Mouse (Mus musculus) embryonic facial prominence, embryonic 11.5 days (tissue): ENCODE results near the gene Sgf29. TPM values are rescaled to one million over a fixed set of nuclear protein-coding genes. Genes with fewer than 3 reads are reported as not detected.

Experiments used
- ATAC-seq: fragments of 200-750 bp; cut with Nextera tagmentation; replicated peaks from 2 replicates; pipeline ENCODE4 v1.8.0; 2017; ENCODE audit warnings: low read depth; ENCODE audit not compliant: insufficient number of reproducible peaks, low FRiP score, low TSS enrichment
- DNase-seq: peaks from one replicate; pipeline ENCODE4 v3.0.0-alpha.2; 2015; ENCODE audit warnings: low spot score
- H3K27ac ChIP-seq: fragments of 300-500 bp; sonication (generic); replicated peaks from 2 replicates; pipeline ENCODE4 v1.5.1; 2014; ENCODE audit warnings: mild to moderate bottlenecking, low read depth, low read length, control low read depth
- H3K27me3 ChIP-seq: fragments of 300-500 bp; sonication (generic); 2 replicates; pipeline ENCODE4 v1.6.1; 2014; ENCODE audit warnings: mild to moderate bottlenecking, low read length, moderate library complexity, mixed read lengths; ENCODE audit not compliant: control insufficient read depth, insufficient read depth
- H3K36me3 ChIP-seq: fragments of 300-500 bp; sonication (generic); replicated peaks from 2 replicates; pipeline ENCODE4 v1.6.1; 2014; ENCODE audit warnings: low read depth, mild to moderate bottlenecking, low read length, moderate library complexity, mixed read lengths; ENCODE audit not compliant: control insufficient read depth, insufficient read depth
- H3K4me1 ChIP-seq: fragments of 300-500 bp; sonication (generic); 2 replicates; pipeline ENCODE4 v1.6.1; 2014; ENCODE audit warnings: low read length, mixed read lengths; ENCODE audit not compliant: control insufficient read depth, insufficient read depth
- H3K4me2 ChIP-seq: fragments of 300-500 bp; sonication (generic); 2 replicates; pipeline ENCODE4 v1.6.1; 2014; ENCODE audit warnings: low read depth, mild to moderate bottlenecking, control low read depth, low read length, moderate library complexity
- H3K4me3 ChIP-seq: fragments of 300-500 bp; sonication (generic); 2 replicates; pipeline ENCODE4 v1.5.1; 2014; ENCODE audit warnings: low read depth, low read length, control low read depth
- H3K9ac ChIP-seq: fragments of 300-500 bp; sonication (generic); replicated peaks from 2 replicates; pipeline ENCODE4 v1.6.1; 2014; ENCODE audit warnings: mild to moderate bottlenecking, control low read depth, low read length
- H3K9me3 ChIP-seq: fragments of 300-500 bp; sonication (generic); replicated peaks from 2 replicates; pipeline ENCODE4 v1.6.1; 2016; ENCODE audit warnings: mild to moderate bottlenecking, low read length, inconsistent platforms, mixed read lengths; ENCODE audit not compliant: control insufficient read depth
- WGBS: fragments of 180-500 bp; shearing (Covaris S2); extraction: QIAGEN DNeasy Blood & Tissue Kit; methylation state at CpG from one replicate; pipeline ENCODE4 v1.1.7; 2014; 5-methylcytosine and 5-hydroxymethylcytosine counted together
- polyA plus RNA-seq: library from polyadenylated mRNA; unstranded; fragments of >200 nt; fragmentation: Nextera tagmentation; extraction: Ambion mirVana; gene quantifications from 2 replicates; pipeline ENCODE4 v1.2.1, GENCODE M21; 2014

Sgf29 gene
- polyA plus RNA-seq, 1 experiment from 2014 or later: 53.7 TPM

DNA sequence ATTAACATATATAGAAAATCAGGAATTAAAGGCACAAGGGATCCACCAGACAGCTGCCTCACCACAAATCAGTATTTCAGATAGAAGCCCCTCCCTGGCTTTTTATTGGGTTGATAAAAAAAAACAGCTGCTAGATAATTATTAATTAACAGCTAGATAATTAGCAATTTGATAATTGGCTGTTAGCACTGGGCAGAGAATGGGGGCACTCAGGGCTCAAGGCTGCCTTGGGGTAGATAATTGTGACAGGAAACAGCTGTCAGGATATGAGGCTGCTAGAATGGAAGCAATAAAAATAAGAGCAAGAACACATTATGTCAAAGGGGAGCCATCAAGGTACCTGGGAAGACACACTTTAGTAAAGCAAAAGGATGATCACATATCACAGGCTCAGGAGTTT lies 4.2 kb upstream of the Sgf29 start:
- Histone ChIP-seq H3K9me3 (no peaks in the 10 kb centered on the region), H3K27me3 (no peaks in the 10 kb centered on the region), H3K36me3 (no peaks in the 10 kb centered on the region)

DNA sequence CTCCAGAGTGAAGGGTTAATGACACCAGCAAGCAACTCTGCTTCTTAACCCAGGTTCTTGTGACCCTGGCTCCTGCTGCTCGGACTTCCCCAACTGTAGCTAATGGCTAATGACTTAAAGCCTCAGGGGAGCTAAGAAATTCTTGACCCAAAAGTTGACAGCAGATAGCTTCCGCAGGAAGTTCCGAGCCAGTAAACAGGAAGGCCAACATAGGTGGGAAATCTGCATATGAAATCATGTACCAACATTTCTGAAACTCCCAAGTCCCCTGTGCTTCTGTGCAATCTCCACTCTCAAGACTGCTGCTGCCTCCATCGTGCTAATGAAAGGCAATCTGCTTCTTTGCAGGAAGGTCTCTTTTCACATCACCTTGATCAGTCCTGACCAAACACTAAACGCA lies 3.4 kb upstream of the Sgf29 start:
- Histone ChIP-seq H3K27ac (no peak overlapping the region), H3K9ac (no peak overlapping the region), H3K4me3 (no peak overlapping the region), H3K36me3 (no peaks in the 10 kb centered on the region), H3K9me3 (no peaks in the 10 kb centered on the region), H3K4me1 (no peaks in the 10 kb centered on the region), H3K4me2 (no peak overlapping the region), H3K27me3 (no peaks in the 10 kb centered on the region)
- 34% methylated on average over 5 of the region's 5 CpGs for WGBS
- no peak for ATAC-seq
- no peak for DNase-seq

More for the DNA sequence above, 4.2 kb upstream of the Sgf29 start:
- H3K27ac ChIP-seq: no peak overlapping the region
- no peak overlapping the region for H3K4me3 ChIP-seq
- H3K9ac ChIP-seq: no peak overlapping the region
- ATAC-seq: no peak
- no peak for DNase-seq
- H3K4me1 ChIP-seq: no peaks in the 10 kb centered on the region
- no peak overlapping the region for H3K4me2 ChIP-seq

DNA sequence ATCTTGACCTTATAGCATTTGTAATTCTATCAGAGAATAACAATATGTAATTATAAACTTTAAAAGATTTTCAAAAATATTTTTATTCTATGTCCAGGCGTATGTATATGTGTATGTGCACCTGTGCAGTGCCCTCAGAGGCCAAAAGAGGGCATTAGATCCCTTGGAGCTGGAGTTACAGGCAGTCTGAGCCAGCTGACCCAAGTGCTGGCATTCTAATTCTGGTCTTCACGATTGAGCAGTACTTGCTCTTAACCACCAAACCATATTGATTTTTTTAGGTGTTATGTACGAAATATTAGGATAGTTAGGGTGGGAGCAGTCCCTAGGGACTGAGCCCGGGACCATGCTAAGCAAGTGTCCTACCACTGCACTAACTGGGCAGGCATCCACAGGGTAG lies 623 bp upstream of the Sgf29 start:
- H3K27me3 ChIP-seq: no peaks in the 10 kb centered on the region
- no peak overlapping the region for H3K4me2 ChIP-seq
- no peaks in the 10 kb centered on the region for H3K36me3 ChIP-seq
- DNase-seq (no peak), ATAC-seq (no peak)
- no peak overlapping the region for H3K9ac ChIP-seq
- WGBS: 81% methylated on average over 4 of the region's 4 CpGs
- no peaks in the 10 kb centered on the region for H3K4me1 ChIP-seq
- H3K27ac ChIP-seq: no peak overlapping the region
- H3K9me3 ChIP-seq: no peaks in the 10 kb centered on the region
- 0 out of 2 replicates have a peak overlapping the region, but pooled peaks have one; percentile 63 for H3K4me3 ChIP-seq

DNA sequence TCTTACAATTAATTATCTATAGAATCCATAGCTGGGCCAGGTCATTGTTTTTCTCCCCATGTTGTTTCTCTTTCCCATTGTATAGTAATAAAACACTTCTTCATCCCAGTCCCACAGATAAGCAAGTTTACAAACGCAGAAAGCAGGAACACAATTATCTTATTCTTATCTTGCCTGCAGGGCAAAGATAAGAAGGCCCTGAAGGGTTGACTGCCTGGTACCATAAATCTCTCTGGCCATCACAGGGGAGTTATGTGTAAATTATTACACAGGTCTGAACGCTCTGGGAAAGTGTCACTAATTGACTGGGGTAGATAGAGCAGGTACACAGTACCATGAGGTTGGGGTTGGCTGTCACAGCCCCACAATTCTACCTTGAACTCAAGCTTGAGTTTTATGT lies 1.7 kb downstream of the Sgf29 start:
- WGBS: 88% methylated on average over 2 of the region's 2 CpGs
- H3K4me3 ChIP-seq: no peak overlapping the region
- no peak for DNase-seq
- H3K27me3 ChIP-seq: no peaks in the 10 kb centered on the region
- no peaks in the 10 kb centered on the region for H3K4me1 ChIP-seq
- H3K36me3 ChIP-seq: no peaks in the 10 kb centered on the region
- no peak overlapping the region for H3K27ac ChIP-seq
- H3K9ac ChIP-seq: no peak overlapping the region
- H3K4me2 ChIP-seq: no peak overlapping the region
- H3K9me3 ChIP-seq: no peaks in the 10 kb centered on the region
- ATAC-seq: no peak

DNA sequence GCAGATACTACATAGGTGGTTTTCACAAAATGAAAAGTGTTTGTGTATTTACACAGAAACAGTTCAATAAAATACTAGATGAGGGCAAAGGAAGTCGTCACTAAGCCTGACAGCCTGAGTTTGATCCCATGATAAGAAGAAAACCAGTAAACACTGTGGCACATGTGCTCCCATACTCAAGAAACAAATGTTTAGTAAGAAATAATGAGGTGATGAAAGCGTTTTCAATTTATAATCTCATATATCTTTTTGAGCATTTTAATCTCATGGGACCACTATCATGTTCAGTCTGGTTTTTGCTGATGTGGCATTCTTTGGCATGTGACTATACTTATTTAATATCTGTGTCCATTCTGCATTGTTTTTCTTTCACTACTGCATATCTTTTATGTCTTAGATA lies 4.9 kb downstream of the Sgf29 start:
- ATAC-seq (no peak), DNase-seq (no peak)
- Histone ChIP-seq H3K9me3 (no peaks in the 10 kb centered on the region), H3K4me1 (no peaks in the 10 kb centered on the region), H3K27ac (no peak overlapping the region), H3K4me2 (no peak overlapping the region), H3K27me3 (no peaks in the 10 kb centered on the region), H3K9ac (no peak overlapping the region), H3K36me3 (no peaks in the 10 kb centered on the region), H3K4me3 (no peak overlapping the region)
- 86% methylated on average over 2 of the region's 2 CpGs for WGBS

DNA sequence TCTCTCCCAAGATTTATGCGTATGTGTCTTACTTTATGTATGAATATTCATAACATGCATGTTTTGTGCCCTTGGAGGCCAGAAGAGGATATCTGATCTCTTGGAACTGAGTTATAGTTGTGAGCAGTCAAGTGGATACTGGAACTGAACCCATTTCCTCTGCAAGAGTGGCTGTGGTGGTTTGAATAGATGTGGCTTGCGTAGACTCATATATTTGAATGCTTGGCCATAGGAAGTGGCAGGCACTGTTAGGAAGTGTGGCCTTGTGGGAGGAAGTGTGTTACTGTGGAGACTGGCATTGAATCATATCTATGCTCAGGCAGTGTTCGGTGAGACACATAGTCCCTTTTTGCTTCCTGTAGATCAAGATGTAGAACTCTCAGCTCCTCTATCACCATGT lies 6.6 kb downstream of the Sgf29 start:
- H3K4me2 ChIP-seq: no peak overlapping the region
- DNase-seq (no peak), ATAC-seq (no peak)
- WGBS: 94% methylated on average over 3 of the region's 3 CpGs
- H3K27me3 ChIP-seq: no peaks in the 10 kb centered on the region
- H3K4me1 ChIP-seq: no peaks in the 10 kb centered on the region
- H3K9ac ChIP-seq: no peak overlapping the region
- H3K9me3 ChIP-seq: no peaks in the 10 kb centered on the region
- no peak overlapping the region for H3K27ac ChIP-seq
- no peak overlapping the region for H3K4me3 ChIP-seq
- no peaks in the 10 kb centered on the region for H3K36me3 ChIP-seq

DNA sequence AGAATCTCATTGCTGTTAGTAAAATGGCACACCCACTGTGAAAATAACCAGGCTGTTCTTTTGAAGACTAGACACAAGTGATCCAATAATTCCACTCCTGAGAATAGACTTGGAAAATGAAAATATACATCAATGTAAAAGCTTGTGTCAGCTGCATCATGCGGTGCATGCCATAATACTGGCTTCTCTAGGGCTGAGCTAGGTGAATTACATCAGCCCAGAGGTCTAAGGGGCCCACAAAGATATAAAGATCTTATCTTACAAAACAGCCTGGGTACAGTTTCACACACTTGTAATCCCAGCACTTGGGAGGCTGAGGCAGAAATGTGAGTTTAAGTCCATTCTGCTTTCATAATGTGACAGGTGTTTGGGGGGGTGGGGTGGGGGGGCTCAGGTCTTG lies 8.4 kb downstream of the Sgf29 start:
- no peaks in the 10 kb centered on the region for H3K36me3 ChIP-seq
- H3K4me1 ChIP-seq: no peaks in the 10 kb centered on the region
- 80% methylated on average over 1 of the region's 1 CpGs for WGBS
- ATAC-seq (no peak), DNase-seq (no peak)
- H3K9ac ChIP-seq: no peak overlapping the region
- H3K27me3 ChIP-seq: no peaks in the 10 kb centered on the region
- no peak overlapping the region for H3K4me3 ChIP-seq
- no peak overlapping the region for H3K4me2 ChIP-seq
- H3K27ac ChIP-seq: no peak overlapping the region
- no peaks in the 10 kb centered on the region for H3K9me3 ChIP-seq

DNA sequence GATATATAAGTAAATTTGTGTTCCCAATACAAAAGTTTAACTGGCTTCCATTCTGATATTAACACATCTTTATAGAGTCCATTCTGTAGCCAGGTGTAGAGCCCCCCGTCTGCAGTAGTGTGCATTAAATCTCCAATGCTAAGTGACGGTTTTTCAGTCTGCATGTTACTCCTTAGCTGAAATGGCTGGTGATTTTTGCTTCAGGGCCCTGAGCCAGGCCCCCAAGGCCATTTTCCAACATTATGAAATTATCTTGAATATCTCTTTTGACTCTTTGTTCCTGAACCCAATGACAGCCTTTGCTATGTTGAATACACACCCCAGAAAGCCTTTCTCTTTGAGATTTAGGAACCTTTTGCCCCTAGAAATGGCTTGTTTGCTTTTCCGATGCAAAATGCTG lies 10.7 kb downstream of the Sgf29 start:
- Histone ChIP-seq H3K27me3 (no peaks in the 10 kb centered on the region), H3K4me3 (no peak overlapping the region), H3K4me2 (no peak overlapping the region), H3K27ac (no peak overlapping the region), H3K9me3 (no peaks in the 10 kb centered on the region), H3K36me3 (no peaks in the 10 kb centered on the region; the same call in 1 of the 2 replicates), H3K4me1 (no peaks in the 10 kb centered on the region), H3K9ac (no peak overlapping the region)
- ATAC-seq (no peak), DNase-seq (no peak)
- 85% methylated on average over 3 of the region's 3 CpGs for WGBS
